Mouse (Mus musculus) testis, adult 2 months (tissue): Measurements from ENCODE around the gene Rimbp3.

Experiments
- CTCF ChIP-seq: fragments of 200-500 bp; IDR thresholded peaks from 2 replicates; pipeline ENCODE4 v1.5.1; 2012; ENCODE audit warnings: low read depth, mild to moderate bottlenecking, inconsistent platforms, low read length, moderate library complexity; ENCODE audit not compliant: control insufficient read depth, insufficient read depth, insufficient replicate concordance
- POLR2A ChIP-seq: fragments of 200-500 bp; IDR thresholded peaks from 2 replicates; pipeline ENCODE4 v1.6.1; 2012; ENCODE audit warnings: low read depth, mild to moderate bottlenecking, inconsistent platforms, low read length, moderate library complexity; ENCODE audit not compliant: control insufficient read depth

DNA sequence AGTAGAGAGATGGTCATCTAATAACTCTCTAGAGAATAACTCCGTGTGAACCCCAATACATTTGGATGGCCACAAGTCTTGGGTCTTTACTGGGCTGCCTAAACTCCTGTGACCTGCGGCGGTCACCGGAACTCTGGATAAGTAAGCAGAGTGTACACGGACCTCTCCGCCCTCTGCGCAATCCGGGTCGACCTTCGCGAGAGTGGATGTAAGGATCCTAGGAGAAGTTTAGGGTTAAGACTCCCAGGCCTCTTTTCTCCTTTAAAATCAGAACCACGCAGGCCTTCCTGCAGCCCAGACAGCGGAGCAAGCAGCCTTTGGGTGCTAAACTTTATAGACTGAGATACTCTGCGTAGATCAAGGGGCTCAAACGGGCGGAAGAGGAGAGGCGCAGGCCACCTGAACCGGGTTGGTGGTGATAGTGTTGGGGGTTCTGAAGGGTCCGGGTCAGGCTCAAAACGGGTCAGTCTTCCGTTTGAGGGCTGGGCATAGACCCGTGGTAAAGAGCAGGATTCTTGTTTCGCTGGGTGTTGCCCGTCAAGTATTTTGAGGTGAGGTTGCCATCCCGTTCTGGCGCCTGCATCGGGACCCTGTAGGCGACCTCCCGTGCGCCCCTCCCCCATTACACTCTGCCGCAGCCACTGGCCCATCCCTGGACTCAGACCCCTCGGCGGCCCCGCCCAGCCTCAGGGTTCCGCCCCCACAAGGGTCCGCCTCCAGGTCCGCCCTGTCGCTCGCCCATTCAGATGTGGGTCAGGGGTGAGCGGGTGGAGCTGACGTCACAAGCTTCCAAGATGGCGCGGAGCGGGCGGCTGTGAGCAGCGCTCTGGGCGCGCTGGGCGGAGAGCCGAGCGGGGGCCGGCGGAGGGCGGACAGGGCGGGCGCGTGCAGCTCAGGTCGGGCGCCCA lies 24.6 kb downstream of the Rimbp3 start, which contains the start of gene Hic2:
- no peak for TF ChIP-seq CTCF
- TF ChIP-seq POLR2A = peak; percentile 84
